Mouse (Mus musculus) C2C12 (cell line): ENCODE measurements around the gene Gnrhr. TPM values are rescaled to one million over a fixed set of nuclear protein-coding genes. Genes with fewer than 3 reads are reported as not detected.

Experiments
- H3K27me3 ChIP-seq: one replicate; pipeline ENCODE4 v1.6.1; 2011; ENCODE audit not compliant: control insufficient read depth, insufficient read depth, insufficient read length
- H3K36me3 ChIP-seq: one replicate; pipeline ENCODE4 v1.6.1; 2011; ENCODE audit not compliant: control insufficient read depth, insufficient read depth
- H3K4me3 ChIP-seq: one replicate; pipeline ENCODE4 v1.5.1; 2011; ENCODE audit warnings: mild to moderate bottlenecking, control low read depth; ENCODE audit not compliant: poor library complexity, insufficient read depth, severe bottlenecking
- H3K79me2 ChIP-seq: one replicate; pipeline ENCODE4 v1.6.1; 2011; ENCODE audit not compliant: control insufficient read depth, insufficient read depth
- H3K79me3 ChIP-seq: one replicate; pipeline ENCODE4 v1.6.1; 2011; ENCODE audit warnings: low read depth, control low read depth
- H3ac ChIP-seq: one replicate; pipeline ENCODE3; 2011; ENCODE audit warnings: low read depth; ENCODE audit not compliant: control insufficient read depth, insufficient read length
- CEBPB ChIP-seq: IDR thresholded peaks from one replicate; pipeline ENCODE4 v1.6.1; 2011; ENCODE audit warnings: low read depth, mild to moderate bottlenecking, control low read depth, moderate library complexity
- CTCF ChIP-seq: IDR thresholded peaks from one replicate; pipeline ENCODE4 v1.5.1; 2011; ENCODE audit not compliant: control insufficient read depth, insufficient read depth, insufficient read length
- FOSL1 ChIP-seq: IDR thresholded peaks from one replicate; pipeline ENCODE4 v1.8.0; 2011; ENCODE audit warnings: mild to moderate bottlenecking, low read length; ENCODE audit not compliant: poor library complexity, insufficient read depth, severe bottlenecking
- MAX ChIP-seq: IDR thresholded peaks from one replicate; pipeline ENCODE4 v1.6.1; 2011; ENCODE audit warnings: mild to moderate bottlenecking, control low read depth
- MYOD1 ChIP-seq: IDR thresholded peaks from one replicate; pipeline ENCODE4 v1.6.1; 2011; ENCODE audit warnings: low read depth; ENCODE audit not compliant: control insufficient read depth, insufficient read length
- MYOG ChIP-seq: IDR thresholded peaks from one replicate; pipeline ENCODE4 v1.6.1; 2011; ENCODE audit not compliant: control insufficient read depth, insufficient read length; ENCODE audit errors: extremely low read depth
- USF1 ChIP-seq: IDR thresholded peaks from one replicate; pipeline ENCODE4 v1.6.1; 2011; ENCODE audit warnings: low read depth, mild to moderate bottlenecking, control low read depth, moderate library complexity
- polyA plus RNA-seq: library from polyadenylated mRNA; unstranded; fragments of >200 nt; fragmentation: generic; extraction: Trizol; gene quantifications from one replicate; pipeline ENCODE4 v1.2.1, GENCODE M21; 2012; ENCODE audit warnings: missing spikeins

Gene Gnrhr
- polyA plus RNA-seq, 1 experiment, result not detected

DNA sequence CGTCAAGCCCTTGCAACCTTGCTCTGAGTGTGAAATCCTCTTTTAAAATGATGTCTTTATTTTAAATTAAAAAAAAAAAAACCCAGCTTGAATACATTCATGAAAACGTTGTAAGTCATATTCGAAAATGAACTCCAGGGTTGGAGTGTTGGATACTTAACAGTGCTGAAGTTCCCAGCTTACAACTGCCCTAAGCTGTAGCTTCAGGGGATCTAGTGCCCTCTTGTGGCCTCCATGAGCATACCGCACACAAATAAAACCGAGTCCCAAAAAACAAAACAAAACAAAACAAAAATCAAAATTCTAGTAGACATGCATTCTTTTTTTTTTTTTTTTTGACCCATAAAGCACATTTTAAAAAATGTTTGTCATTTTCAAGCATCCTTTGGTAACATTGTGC, 6.9 kb downstream of the Gnrhr start:
- Histone ChIP-seq H3K27me3 (no peaks in the 10 kb centered on the region), H3ac (no peak overlapping the region), H3K79me3 (no peaks in the 10 kb centered on the region), H3K79me2 (no peaks in the 10 kb centered on the region), H3K36me3 (no peaks in the 10 kb centered on the region), H3K4me3 (no peak overlapping the region)
- no peak for TF ChIP-seq FOSL1
- no peak for TF ChIP-seq USF1
- TF ChIP-seq MYOG, result no peak
- TF ChIP-seq MYOD1, result no peak
- no peak for TF ChIP-seq CTCF
- TF ChIP-seq CEBPB, result no peak
- no peak for TF ChIP-seq MAX

- TF ChIP-seq USF1 (no peak), CTCF (no peak), MYOG (no peak), FOSL1 (no peak), MYOD1 (no peak), MAX (no peak), CEBPB (no peak)
- Histone ChIP-seq H3ac (no peak overlapping the region), H3K36me3 (no peaks in the 10 kb centered on the region), H3K79me3 (no peaks in the 10 kb centered on the region), H3K27me3 (no peaks in the 10 kb centered on the region), H3K79me2 (no peaks in the 10 kb centered on the region), H3K4me3 (no peak overlapping the region)
Observed at GRCm38 (mm10) chr5:86190290-86190689, 7.4 kb downstream of the Gnrhr start.

GRCm38 (mm10) chr5:86187441-86187840, 10.3 kb downstream of the Gnrhr start:
- H3K4me3 ChIP-seq, result no peak overlapping the region
- TF ChIP-seq CTCF (no peak), MYOG (no peak), MYOD1 (no peak), USF1 (no peak), CEBPB (no peak), MAX (no peak), FOSL1 (no peak)
- no peaks in the 10 kb centered on the region for H3K79me2 ChIP-seq
- no peaks in the 10 kb centered on the region for H3K36me3 ChIP-seq
- no peaks in the 10 kb centered on the region for H3K27me3 ChIP-seq
- H3ac ChIP-seq, result no peak overlapping the region
- H3K79me3 ChIP-seq, result no peaks in the 10 kb centered on the region

DNA sequence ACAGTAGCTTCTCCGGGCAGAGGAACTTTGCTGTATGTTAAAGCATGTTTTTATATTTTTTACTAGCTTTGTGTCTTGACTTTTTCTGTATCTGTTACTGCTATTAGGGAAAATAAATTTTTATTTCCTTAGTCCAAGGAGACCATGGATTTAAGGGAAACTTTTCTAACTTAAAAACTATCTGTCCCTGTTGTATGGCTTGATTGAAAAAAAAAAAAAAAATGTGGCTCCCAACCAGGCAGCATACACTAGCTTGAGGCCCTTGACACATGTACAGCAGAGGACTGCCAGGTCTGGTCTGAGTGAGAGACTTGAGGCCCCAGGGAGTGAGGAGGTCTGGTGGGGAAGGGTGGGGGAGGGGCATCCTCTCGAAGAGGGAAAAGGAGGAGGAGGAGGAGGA, 23.9 kb downstream of the Gnrhr start:
- H3K79me3 ChIP-seq, result peaks cover 13% of the 10 kb centered on the region
- no peaks in the 10 kb centered on the region for H3K27me3 ChIP-seq
- TF ChIP-seq USF1 (no peak), FOSL1 (no peak), MYOD1 (no peak), CEBPB (no peak), CTCF (no peak), MAX (no peak), MYOG (no peak)
- peaks cover 6% of the 10 kb centered on the region for H3K36me3 ChIP-seq
- H3K79me2 ChIP-seq, result peaks cover 21% of the 10 kb centered on the region
- H3K4me3 ChIP-seq, result no peak overlapping the region
- no peak overlapping the region for H3ac ChIP-seq

- Histone ChIP-seq H3K79me2 (peaks cover 21% of the 10 kb centered on the region), H3K36me3 (peaks cover 16% of the 10 kb centered on the region), H3K4me3 (peak within 1 kb of the TSS; percentile 75), H3K79me3 (peaks cover 13% of the 10 kb centered on the region), H3K27me3 (no peaks in the 10 kb centered on the region), H3ac (peak within 1 kb of the TSS; percentile 83)
- no peak for TF ChIP-seq MAX
- TF ChIP-seq CEBPB, result no peak
- TF ChIP-seq CTCF, result no peak
- no peak for TF ChIP-seq FOSL1
- TF ChIP-seq MYOG, result no peak
- TF ChIP-seq MYOD1, result no peak
- TF ChIP-seq USF1, result peak; percentile 49
Observed at GRCm38 (mm10) chr5:86172449-86173161, 25.1 kb downstream of the Gnrhr start, which contains the start of gene Uba6. TSS of gene Uba6 (minus strand) at chr5:86172803.

GRCm38 (mm10) chr5:86172088-86172448, 25.6 kb downstream of the Gnrhr start:
- Histone ChIP-seq H3K27me3 (no peaks in the 10 kb centered on the region), H3K4me3 (peak overlapping the region; percentile 75), H3K36me3 (peaks cover 19% of the 10 kb centered on the region), H3K79me3 (peaks cover 13% of the 10 kb centered on the region), H3K79me2 (peaks cover 21% of the 10 kb centered on the region), H3ac (peak overlapping the region; percentile 83)
- no peak for TF ChIP-seq MYOG

Other genes with a start within 250 kb of the Gnrhr start
- 5.1 TPM for gene Cenpc1, start 132.3 kb downstream of the Gnrhr start, polyA plus RNA-seq
- gene Stap1, start 126.2 kb downstream of the Gnrhr start, polyA plus RNA-seq, result 0.01 TPM
- gene Uba6, start 25.1 kb downstream of the Gnrhr start, polyA plus RNA-seq, result 2.9 TPM
- not detected for gene Tmprss11c, start 91.4 kb upstream of the Gnrhr start, polyA plus RNA-seq
- not detected for gene Tmprss11d, start 175.5 kb upstream of the Gnrhr start, polyA plus RNA-seq